Mouse (Mus musculus) stomach, postnatal 0 days (tissue): ENCODE measurements at regions not wholly inside any gene's neighbourhood (a gene's known extent, or its start where the extent isn't known, plus 50 kb on each side); places are given as distances from the start of the nearest gene placed in this dataset.

ENCODE experiments used
- CTCF ChIP-seq: IDR thresholded peaks from 2 replicates; pipeline ENCODE4 v1.5.1; 2016; ENCODE audit warnings: antibody characterized with exemption, low read depth, mild to moderate bottlenecking, moderate library complexity
- EP300 ChIP-seq: optimal IDR thresholded peaks from 2 replicates; pipeline ENCODE3; 2016; ENCODE audit warnings: antibody characterized with exemption

DNA sequence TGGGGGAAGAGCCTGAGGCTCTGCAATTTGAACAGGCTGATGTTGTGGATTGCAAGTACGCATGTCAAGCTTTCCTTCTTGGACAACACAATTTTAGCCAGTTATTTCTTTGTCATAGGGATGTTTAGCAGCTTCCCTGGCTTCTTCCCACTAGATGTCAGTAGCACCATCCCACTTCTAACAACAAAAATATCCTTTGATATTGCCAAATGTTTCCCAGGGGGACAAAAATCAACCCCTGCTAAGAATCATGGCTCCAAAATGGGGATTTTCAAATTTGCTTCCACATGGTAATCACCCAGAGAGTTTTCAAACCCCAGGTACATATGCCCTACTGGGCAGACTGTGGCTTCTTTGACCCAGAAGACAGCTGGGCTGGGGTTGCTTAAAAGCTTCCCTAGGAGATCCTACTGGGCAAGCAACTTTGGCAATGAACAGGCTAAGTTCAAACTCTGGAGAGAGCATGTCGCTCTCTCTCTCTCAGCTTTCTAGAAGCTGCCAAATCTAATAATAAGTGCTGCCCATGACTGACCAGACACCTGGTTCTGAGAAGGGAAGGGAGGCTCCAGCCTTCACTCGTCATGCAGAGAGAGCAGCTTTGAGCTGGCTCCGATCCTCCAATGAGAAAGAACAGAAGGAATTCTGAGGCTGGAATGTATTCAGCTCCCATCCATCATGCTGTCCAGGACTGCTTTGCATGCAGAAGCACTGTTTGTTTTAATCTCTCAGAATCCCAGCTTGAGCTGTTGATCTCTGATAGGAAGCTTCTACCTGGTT lies 157.2 kb upstream of the Ghitm start:
- TF ChIP-seq CTCF (peak; percentile 32), EP300 (no peak)
